Comparison of ENCODE assay signal across 12 mouse cellular contexts in the genomic region with DNA sequence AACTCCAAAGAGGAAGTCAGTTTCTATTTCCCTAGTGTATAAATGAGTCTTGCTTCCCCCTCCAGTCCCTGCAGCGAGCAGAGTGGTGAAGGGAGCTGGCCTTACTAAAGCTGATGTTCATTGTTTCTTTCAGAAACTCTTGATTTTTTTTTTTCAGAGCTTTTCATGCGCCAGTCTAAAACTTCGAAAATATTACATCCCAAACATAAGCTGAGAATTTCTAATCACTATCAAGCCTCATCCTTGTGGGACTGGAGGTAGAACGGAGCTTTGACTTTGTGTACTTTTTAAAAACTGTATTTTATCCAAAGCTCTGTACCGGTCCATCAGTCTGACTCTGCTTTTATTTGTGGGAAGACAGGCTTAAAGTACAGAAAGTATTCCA. TPM values are rescaled to one million over a fixed set of nuclear protein-coding genes. Genes with fewer than 3 reads are reported as not detected.
DNase-seq lines count a peak whose midpoint lies in the region; ATAC-seq lines count a peak whose summit lies in the region.
"Had no signal": no experiment of that assay in that cellular context is flagged by ENCODE, and none has a peak within 500 bp of the region (broad histone marks: within the 10 kb centered on the region; RNA-seq: fewer than 3 reads in every experiment).

No protein-coding gene starts in this region.

- peaks cover 27% of the 10 kb centered on the region for H3K4me1 ChIP-seq in hindbrain, embryonic 14.5 days (replicated peaks; ENCODE audit: control insufficient read depth, insufficient read depth, low read length)
- no peaks in the 10 kb centered on the region for H3K4me1 ChIP-seq in hindbrain, embryonic 11.5 days (replicated peaks; ENCODE audit: control insufficient read depth, insufficient read depth, low read length)
- no peaks in the 10 kb centered on the region for H3K4me1 ChIP-seq in neural tube, embryonic 12.5 days
- H3K4me1 ChIP-seq in limb, embryonic 15.5 days, result peaks cover 8% of the 10 kb centered on the region

- 0 out of 2 replicates have a peak, but pooled peaks cover 1% of the 10 kb centered on the region for H3K36me3 ChIP-seq in hindbrain, embryonic 14.5 days (replicated peaks; ENCODE audit: control insufficient read depth, insufficient read depth)
- H3K36me3 ChIP-seq in hindbrain, embryonic 11.5 days (ENCODE audit: control insufficient read depth, insufficient read depth, low read length), result no peaks in the 10 kb centered on the region
- no peaks in the 10 kb centered on the region for H3K36me3 ChIP-seq in neural tube, embryonic 12.5 days
- no peaks in the 10 kb centered on the region for H3K36me3 ChIP-seq in limb, embryonic 15.5 days
- H3K36me3 ChIP-seq: liver, embryonic 15.5 days had no signal

- H3K27me3 ChIP-seq in hindbrain, embryonic 14.5 days (ENCODE audit: control insufficient read depth, insufficient read depth, low read length), result peaks cover 77% of the 10 kb centered on the region
- H3K27me3 ChIP-seq in hindbrain, embryonic 11.5 days (ENCODE audit: control insufficient read depth, insufficient read depth, low read length), result peaks cover 43% of the 10 kb centered on the region
- H3K27me3 ChIP-seq in neural tube, embryonic 12.5 days (replicated peaks), result peaks cover 62% of the 10 kb centered on the region
- peaks cover 11% of the 10 kb centered on the region for H3K27me3 ChIP-seq in limb, embryonic 15.5 days
- H3K27me3 ChIP-seq: liver, embryonic 15.5 days had no signal

- no peak for ATAC-seq in hindbrain, embryonic 14.5 days (ENCODE audit: low FRiP score)
- ATAC-seq in hindbrain, embryonic 11.5 days (ENCODE audit: low FRiP score), result no peak
- no peak for ATAC-seq in neural tube, embryonic 12.5 days (ENCODE audit: low FRiP score, low read depth)
- no peak for ATAC-seq in limb, embryonic 15.5 days (ENCODE audit: insufficient number of reproducible peaks, low FRiP score, low TSS enrichment, low read depth)

- peak overlapping the region; percentile 18 for H3K4me2 ChIP-seq in hindbrain, embryonic 14.5 days (replicated peaks)
- H3K4me2 ChIP-seq in hindbrain, embryonic 11.5 days (replicated peaks; ENCODE audit: low read depth, low read length), result no peak overlapping the region
- H3K4me2 ChIP-seq in neural tube, embryonic 12.5 days (replicated peaks), result 0 out of 2 replicates have a peak overlapping the region, but pooled peaks have one; percentile 9
- peak overlapping the region; percentile 24; the same call in 1 of the 2 replicates for H3K4me2 ChIP-seq in limb, embryonic 15.5 days
- H3K4me2 ChIP-seq: liver, embryonic 15.5 days had no signal

- H3K9me3 ChIP-seq in hindbrain, embryonic 14.5 days (ENCODE audit: control insufficient read depth, low read length), result no peaks in the 10 kb centered on the region
- H3K9me3 ChIP-seq in hindbrain, embryonic 11.5 days (ENCODE audit: control insufficient read depth, low read length), result no peaks in the 10 kb centered on the region
- no peaks in the 10 kb centered on the region for H3K9me3 ChIP-seq in neural tube, embryonic 12.5 days
- no peaks in the 10 kb centered on the region for H3K9me3 ChIP-seq in limb, embryonic 15.5 days
- H3K9me3 ChIP-seq: liver, embryonic 15.5 days had no signal

- H3K9ac ChIP-seq in hindbrain, embryonic 14.5 days, result no peak overlapping the region
- no peak overlapping the region for H3K9ac ChIP-seq in hindbrain, embryonic 11.5 days (ENCODE audit: low read depth, low read length)
- no peak overlapping the region for H3K9ac ChIP-seq in neural tube, embryonic 12.5 days
- no peak overlapping the region for H3K9ac ChIP-seq in limb, embryonic 15.5 days
- H3K9ac ChIP-seq: liver, embryonic 15.5 days had no signal

- WGBS in hindbrain, embryonic 14.5 days, result 54% methylated on average over 5 of the region's 5 CpGs
- 64% methylated on average over 5 of the region's 5 CpGs for WGBS in hindbrain, embryonic 11.5 days
- WGBS in neural tube, embryonic 12.5 days, result 74% methylated on average over 5 of the region's 5 CpGs
- 65% methylated on average over 5 of the region's 5 CpGs for WGBS in limb, embryonic 15.5 days

- DNase-seq in hindbrain, embryonic 14.5 days (ENCODE audit: low spot score), result no peak
- DNase-seq in hindbrain, embryonic 11.5 days (ENCODE audit: low spot score), result no peak
- DNase-seq in neural tube, embryonic 10.5 days (ENCODE audit: extremely low spot score, low spot score), result no peak
- DNase-seq in right cerebral cortex, postnatal 36 days (ENCODE audit: low spot score in 2 of 2), result no peak
- DNase-seq in adrenal gland, adult (ENCODE audit: inconsistent age in 2 of 2, low spot score in 1 of 2), result no peak
- DNase-seq in adrenal gland, postnatal 25 days, result no peak
- DNase-seq: kidney, adult 2 months; layer of hippocampus, postnatal 36 days had no signal

- 0 out of 2 replicates have a peak overlapping the region, but pooled peaks have one; percentile 5 for H3K4me3 ChIP-seq in hindbrain, embryonic 14.5 days (replicated peaks; ENCODE audit: low read length)
- H3K4me3 ChIP-seq in hindbrain, embryonic 11.5 days (ENCODE audit: low read depth, low read length), result no peak overlapping the region
- H3K4me3 ChIP-seq in neural tube, embryonic 12.5 days, result no peak overlapping the region
- H3K4me3 ChIP-seq in limb, embryonic 15.5 days, result peak overlapping the region; percentile 12; the same call in 1 of the 2 replicates
- H3K4me3 ChIP-seq: liver, embryonic 15.5 days had no signal

- H3K27ac ChIP-seq in hindbrain, embryonic 14.5 days, result no peak overlapping the region
- no peak overlapping the region for H3K27ac ChIP-seq in hindbrain, embryonic 11.5 days (ENCODE audit: low read depth, low read length)
- no peak overlapping the region for H3K27ac ChIP-seq in neural tube, embryonic 12.5 days
- H3K27ac ChIP-seq in limb, embryonic 15.5 days, result no peak overlapping the region
- H3K27ac ChIP-seq: liver, embryonic 15.5 days had no signal

RNA-seq across cellular contexts. Expression of gene Hspa12a, which starts 36.6 kb away (rescaled TPM):
- polyA plus RNA-seq in hindbrain, embryonic 14.5 days (2014; fragmentation: Nextera tagmentation; extraction: Ambion mirVana), result 40.5 and 45.5 TPM in 2 replicates
- 14.5 and 15.7 TPM in 2 replicates for polyA plus RNA-seq in hindbrain, embryonic 11.5 days (2014; fragmentation: Nextera tagmentation; extraction: Ambion mirVana)
- 67.0 and 74.2 TPM in 2 replicates for polyA plus RNA-seq in neural tube, embryonic 12.5 days (2016; fragmentation: Nextera tagmentation; extraction: Ambion mirVana)
- 3.4 and 3.5 TPM in 2 replicates for polyA plus RNA-seq in limb, embryonic 15.5 days (2015; fragmentation: Nextera tagmentation; extraction: Ambion mirVana)
- 115 and 119 TPM in 2 replicates for total RNA-seq in adrenal gland, postnatal 25 days (2021)

RNA-seq across cellular contexts. Expression of gene Eno4, which starts 36.8 kb away (rescaled TPM):
- polyA plus RNA-seq in hindbrain, embryonic 14.5 days (2014; fragmentation: Nextera tagmentation; extraction: Ambion mirVana), result 1.7 and 2.0 TPM in 2 replicates
- 0.54 and 0.99 TPM in 2 replicates for polyA plus RNA-seq in hindbrain, embryonic 11.5 days (2014; fragmentation: Nextera tagmentation; extraction: Ambion mirVana)
- 0.41 and 0.55 TPM in 2 replicates for polyA plus RNA-seq in neural tube, embryonic 12.5 days (2016; fragmentation: Nextera tagmentation; extraction: Ambion mirVana)
- 0.16 and 0.32 TPM in 2 replicates for polyA plus RNA-seq in limb, embryonic 15.5 days (2015; fragmentation: Nextera tagmentation; extraction: Ambion mirVana)
- total RNA-seq in adrenal gland, postnatal 25 days (2021), result 0.24 and 0.33 TPM in 2 replicates
- total RNA-seq: gastrocnemius, postnatal 36 days had no signal
- polyA plus RNA-seq: liver, embryonic 15.5 days had no signal

Comparison
In these comparisons a context has a peak if more than half of its experiments do, and no peak if none do; other contexts are left out.
1. H3K4me3 ChIP-seq: peak in hindbrain, embryonic 14.5 days (single experiment) and limb, embryonic 15.5 days (single experiment); none in hindbrain, embryonic 11.5 days (single experiment) and neural tube, embryonic 12.5 days (single experiment).